Mouse (Mus musculus) embryo, embryonic 11 days (tissue): Measurements from ENCODE around the gene Eml1.
A peak's percentile ranks its signal among the peaks of the same experiment; 100 is the strongest.

ENCODE experiments used
- DNase-seq: peaks from one replicate; pipeline ENCODE4 v3.0.0-alpha.2; 2015

Gene Eml1

GRCm38 (mm10) chr12:108374689-108375088 is 3.9 kb downstream of the Eml1 start:
- DNase-seq, result no peak

GRCm38 (mm10) chr12:108378379-108379133 is 7.8 kb downstream of the Eml1 start:
- DNase-seq, result no peak

GRCm38 (mm10) chr12:108386476-108387232 is 15.9 kb downstream of the Eml1 start:
- no peak for DNase-seq

- DNase-seq, result no peak
Measured at GRCm38 (mm10) chr12:108389718-108390117, 19.0 kb downstream of the Eml1 start.

GRCm38 (mm10) chr12:108392254-108393044 is 21.7 kb downstream of the Eml1 start:
- no peak for DNase-seq

GRCm38 (mm10) chr12:108393082-108393481 is 22.3 kb downstream of the Eml1 start:
- DNase-seq, result no peak

GRCm38 (mm10) chr12:108393637-108394036 is 22.9 kb downstream of the Eml1 start:
- DNase-seq, result no peak

- no peak for DNase-seq
Measured at GRCm38 (mm10) chr12:108394534-108395284, 24.0 kb downstream of the Eml1 start.

- DNase-seq, result no peak
Measured at GRCm38 (mm10) chr12:108395285-108395660, 24.5 kb downstream of the Eml1 start.

GRCm38 (mm10) chr12:108396081-108396947 is 25.6 kb downstream of the Eml1 start:
- peak; percentile 91 for DNase-seq

- no peak for DNase-seq
Measured at GRCm38 (mm10) chr12:108398681-108399080, 27.9 kb downstream of the Eml1 start.

GRCm38 (mm10) chr12:108399191-108399590 is 28.4 kb downstream of the Eml1 start:
- DNase-seq, result no peak

GRCm38 (mm10) chr12:108400951-108401350 is 30.2 kb downstream of the Eml1 start:
- no peak for DNase-seq

- peak; percentile 57 for DNase-seq
Measured at GRCm38 (mm10) chr12:108403957-108404356, 33.2 kb downstream of the Eml1 start.

- peak; percentile 38 for DNase-seq
Measured at GRCm38 (mm10) chr12:108409100-108409499, 38.3 kb downstream of the Eml1 start.

- DNase-seq, result peak; percentile 43
Measured at GRCm38 (mm10) chr12:108410416-108411208, 39.9 kb downstream of the Eml1 start.

GRCm38 (mm10) chr12:108414932-108415331 is 44.2 kb downstream of the Eml1 start:
- no peak for DNase-seq

GRCm38 (mm10) chr12:108419570-108419969 is 48.8 kb downstream of the Eml1 start:
- no peak for DNase-seq

GRCm38 (mm10) chr12:108421477-108421876 is 50.7 kb downstream of the Eml1 start:
- DNase-seq, result no peak

- peak; percentile 85 for DNase-seq
Measured at GRCm38 (mm10) chr12:108422495-108422857, 51.7 kb downstream of the Eml1 start.
